Mouse (Mus musculus): ENCODE measurements around the gene Cmtm1.

GRCm38 (mm10) chr8:104342426-104342825 is 32.5 kb upstream of the Cmtm1 start:
- no peak for TF ChIP-seq POLR2A (IDR thresholded peaks at IDR 0.05; ENCODE audit: control insufficient read depth, low read depth, low read length)
- TF ChIP-seq CTCF (IDR thresholded peaks at IDR 0.05; ENCODE audit: control insufficient read depth, insufficient read depth, insufficient replicate concordance, low read depth, low read length) = no peak
